Mouse (Mus musculus) stomach, postnatal 0 days (tissue): ENCODE results near the gene Pak6.
"Not testable (repeated sequence)": the region's sequence is repeated elsewhere in the genome, so short reads cannot be mapped to it uniquely, and the experiment has no call there.

ENCODE experiments used
- CTCF ChIP-seq: IDR thresholded peaks from 2 replicates; pipeline ENCODE4 v1.5.1; 2016; ENCODE audit warnings: antibody characterized with exemption, low read depth, mild to moderate bottlenecking, moderate library complexity
- EP300 ChIP-seq: optimal IDR thresholded peaks from 2 replicates; pipeline ENCODE3; 2016; ENCODE audit warnings: antibody characterized with exemption

DNA sequence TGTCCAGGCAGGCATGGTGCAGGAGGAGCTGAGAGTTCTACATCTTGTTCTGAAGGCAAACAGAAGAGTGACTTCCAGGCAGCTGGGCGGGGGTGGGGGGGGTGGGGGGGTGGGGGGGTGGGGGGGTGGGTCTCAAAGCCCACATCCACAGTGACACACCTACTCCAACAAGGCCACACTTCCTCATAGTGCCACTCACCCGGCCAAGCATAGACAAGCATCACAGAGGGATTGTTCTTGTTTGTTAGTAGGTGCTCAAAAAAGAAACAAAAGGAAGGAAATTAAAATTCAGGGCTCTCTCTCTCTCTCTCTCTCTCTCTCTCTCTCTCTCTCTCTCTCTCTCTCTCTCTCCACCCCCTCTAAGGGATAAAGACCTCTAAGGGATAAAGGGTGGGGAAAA is 12.4 kb upstream of the Pak6 start:
- TF ChIP-seq CTCF, EP300: not testable (repeated sequence)
